Mouse (Mus musculus) cerebellum, adult 2 months (tissue): ENCODE results near the gene Lbhd1. TPM values are rescaled to one million over a fixed set of nuclear protein-coding genes. Genes with fewer than 3 reads are reported as not detected.
"Not testable (repeated sequence)": the region's sequence is repeated elsewhere in the genome, so short reads cannot be mapped to it uniquely, and the experiment has no call there.

Experiments used
- DNase-seq, 2 experiments: peaks; one replicate each; pipeline ENCODE4 v3.0.0; 2021
- H3K27ac ChIP-seq: fragments of 200-500 bp; 2 replicates; pipeline ENCODE4 v1.5.1; 2012; ENCODE audit warnings: low read length, control low read depth, inconsistent platforms; ENCODE audit not compliant: insufficient read depth
- H3K27me3 ChIP-seq: fragments of 200-500 bp; 2 replicates; pipeline ENCODE4 v1.6.1; 2012; ENCODE audit warnings: inconsistent platforms, mild to moderate bottlenecking, low read length, moderate library complexity; ENCODE audit not compliant: control insufficient read depth, insufficient read depth
- H3K4me1 ChIP-seq: fragments of 200-500 bp; 2 replicates; pipeline ENCODE4 v1.6.1; 2011; ENCODE audit warnings: low read length; ENCODE audit not compliant: control insufficient read depth, insufficient read depth
- H3K4me3 ChIP-seq: fragments of 200-500 bp; replicated peaks from 2 replicates; pipeline ENCODE3; 2011; ENCODE audit warnings: mild to moderate bottlenecking, low read depth, low read length, control low read depth; ENCODE audit not compliant: insufficient read depth
- CTCF ChIP-seq: fragments of 200-500 bp; IDR thresholded peaks from 2 replicates; pipeline ENCODE4 v1.5.1; 2011; ENCODE audit warnings: low read depth, mild to moderate bottlenecking, control low read depth, low read length, moderate library complexity, borderline replicate concordance; ENCODE audit not compliant: insufficient read depth
- POLR2A ChIP-seq: fragments of 200-500 bp; IDR thresholded peaks from 2 replicates; pipeline ENCODE4 v1.6.1; 2011; ENCODE audit warnings: low read length, control low read depth, borderline replicate concordance; ENCODE audit not compliant: insufficient read depth
- WGBS: fragments of 180-500 bp; shearing (Covaris S2); methylation state at CpG from one replicate; pipeline ENCODE4 v1.1.7; 2018; 5-methylcytosine and 5-hydroxymethylcytosine counted together
- polyA plus RNA-seq: library from polyadenylated mRNA; depleted of rRNA; stranded (reverse); fragments of >200 nt; gene quantifications from 2 replicates; pipeline ENCODE4 v1.2.3, GENCODE M21; 2012

The Lbhd1 gene
- polyA plus RNA-seq, 1 experiment, result 5.1 TPM

GRCm38 (mm10) chr19:8895397-8895960 is 11.9 kb downstream of the Lbhd1 start:
- peaks cover 4% of the 10 kb centered on the region; the same call in 1 of the 2 replicates for H3K4me1 ChIP-seq
- TF ChIP-seq CTCF (no peak), POLR2A (no peak)
- DNase-seq, result no peak
- WGBS, result 60% methylated on average over 9 of the region's 9 CpGs
- no peaks in the 10 kb centered on the region for H3K27me3 ChIP-seq
- no peak overlapping the region for H3K4me3 ChIP-seq
- no peak overlapping the region for H3K27ac ChIP-seq

DNA sequence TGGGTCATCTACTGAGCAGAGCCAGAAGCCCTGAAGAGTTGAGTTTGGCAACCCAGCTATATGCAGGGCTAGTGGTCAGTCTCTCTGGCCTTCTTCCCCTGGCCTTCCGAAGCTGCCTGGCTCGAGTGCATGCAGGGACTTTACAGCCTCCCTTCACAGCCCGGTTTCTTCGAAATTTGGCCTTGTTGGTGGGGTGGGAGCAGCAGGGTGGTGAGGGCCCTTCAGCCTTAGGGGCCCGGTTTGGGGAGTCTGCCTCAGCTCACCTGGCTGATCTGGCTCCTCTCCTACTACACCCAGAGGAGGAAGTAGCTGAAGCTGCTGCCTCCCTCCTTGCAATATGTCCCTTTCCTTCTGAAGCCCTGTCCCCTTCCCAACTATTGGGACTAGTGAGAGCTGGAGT is 12.7 kb downstream of the Lbhd1 start:
- not testable (repeated sequence) for H3K4me3 ChIP-seq, H3K4me1 ChIP-seq, H3K27me3 ChIP-seq, H3K27ac ChIP-seq, DNase-seq
- 74% methylated on average over 5 of the region's 5 CpGs for WGBS

- H3K27me3 ChIP-seq, H3K4me1 ChIP-seq, H3K27ac ChIP-seq: not testable (repeated sequence)
- WGBS, result 8% methylated on average over 21 of the region's 21 CpGs
- peak overlapping the region; percentile 97 for H3K4me3 ChIP-seq
- peak; percentile 45 to 55 for DNase-seq
Measured at GRCm38 (mm10) chr19:8897211-8897864, 13.8 kb downstream of the Lbhd1 start.

DNA sequence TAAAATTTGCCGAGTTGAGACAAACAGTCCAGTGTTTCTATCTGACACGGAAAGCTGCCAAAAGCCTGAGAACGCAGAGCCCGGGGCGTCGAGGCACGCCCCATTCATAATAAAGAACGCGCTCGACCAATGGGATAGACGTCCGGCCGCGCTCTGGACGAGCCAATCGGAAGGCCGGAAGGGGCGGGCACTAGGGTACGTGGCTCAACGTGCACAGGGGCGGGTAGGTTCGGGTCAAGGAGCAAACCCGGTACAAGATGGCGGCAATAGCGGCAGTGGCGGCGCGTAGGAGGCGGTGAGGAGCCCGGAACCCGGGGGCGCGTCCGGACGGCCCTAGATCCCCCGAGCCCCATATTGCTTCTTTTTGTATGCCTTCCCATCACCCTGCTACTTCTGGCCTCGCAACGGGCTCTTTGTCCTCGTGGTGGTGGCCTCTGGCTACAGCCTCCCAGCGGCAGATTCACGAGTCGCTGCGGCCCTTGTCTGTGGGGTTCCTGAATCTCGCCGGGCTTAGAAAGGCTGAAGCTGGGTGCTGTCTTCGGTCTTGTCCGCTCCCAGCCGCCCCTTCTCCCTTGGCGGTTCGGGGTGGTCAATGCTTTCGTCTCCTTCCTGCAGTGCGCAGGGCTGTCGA is 14.4 kb downstream of the Lbhd1 start, which contains the start of gene Ganab:
Gene Ganab, plus strand, starts transcription at position 207 of the 631 bp plus-strand sequence.
- under 1% methylated on average over 53 of the region's 53 CpGs for WGBS

DNA sequence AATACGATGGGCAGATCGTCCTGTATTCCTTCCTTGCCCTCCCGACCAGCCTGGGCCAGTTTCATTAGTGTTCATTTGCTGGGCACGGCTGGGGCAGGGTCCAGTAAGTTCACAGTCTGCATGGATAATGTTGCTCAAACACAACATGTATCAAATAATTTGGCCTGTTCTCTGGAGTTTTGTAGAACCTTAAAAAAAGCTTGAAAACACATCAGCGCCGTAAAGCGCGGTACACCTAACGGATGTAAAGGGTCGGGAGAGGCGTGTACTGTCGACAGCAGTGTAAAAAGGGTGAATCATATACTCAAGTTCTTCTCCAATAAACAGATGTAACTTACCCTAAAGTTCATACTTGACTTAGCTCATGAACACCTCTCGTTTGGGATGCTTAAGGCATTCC is 15.0 kb downstream of the Lbhd1 start:
- H3K4me3 ChIP-seq, result peak overlapping the region; percentile 97
- H3K4me1 ChIP-seq, result peaks cover 4% of the 10 kb centered on the region; the same call in 1 of the 2 replicates
- TF ChIP-seq CTCF (no peak), POLR2A (no peak)
- no peak for DNase-seq
- WGBS, result 7% methylated on average over 13 of the region's 13 CpGs
- H3K27me3 ChIP-seq, result no peaks in the 10 kb centered on the region
- H3K27ac ChIP-seq, result peak overlapping the region; percentile 93

More for the DNA sequence above, 14.4 kb downstream of the Lbhd1 start, which contains the start of gene Ganab:
- DNase-seq, result peak; percentile 94 to 97
- TF ChIP-seq POLR2A, result peak; percentile 79
- TF ChIP-seq CTCF, result peak; percentile 13; the same call in 1 of the 2 replicates
- Histone ChIP-seq H3K27me3 (no peaks in the 10 kb centered on the region), H3K4me3 (peak within 1 kb of the TSS; percentile 97), H3K27ac (peak within 1 kb of the TSS; percentile 93), H3K4me1 (peaks cover 4% of the 10 kb centered on the region; the same call in 1 of the 2 replicates)

DNA sequence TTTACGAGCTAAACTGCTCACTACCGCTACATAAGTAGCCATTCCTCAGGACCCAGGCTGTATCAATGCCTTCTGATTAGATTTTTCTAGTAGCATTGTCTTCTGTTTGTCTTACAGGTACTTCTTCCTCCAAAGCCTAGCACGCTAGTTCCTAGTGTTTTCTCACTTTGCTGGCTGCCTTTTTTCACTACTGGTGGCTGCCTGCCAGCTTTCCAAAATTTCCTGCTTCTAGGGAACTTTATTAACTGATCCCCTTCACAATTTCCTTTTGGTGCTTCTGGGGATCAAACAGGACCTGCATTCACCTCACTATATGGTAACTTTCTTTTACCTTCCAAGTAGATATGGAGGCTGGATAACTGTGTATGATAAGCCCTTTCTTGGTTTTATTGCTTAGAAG is 15.5 kb downstream of the Lbhd1 start:
- Histone ChIP-seq H3K27ac (no peak overlapping the region), H3K4me3 (no peak overlapping the region), H3K4me1 (peaks cover 4% of the 10 kb centered on the region; the same call in 1 of the 2 replicates), H3K27me3 (no peaks in the 10 kb centered on the region)
- TF ChIP-seq CTCF (no peak), POLR2A (no peak)
- DNase-seq, result no peak
- 41% methylated on average over 3 of the region's 3 CpGs for WGBS

DNA sequence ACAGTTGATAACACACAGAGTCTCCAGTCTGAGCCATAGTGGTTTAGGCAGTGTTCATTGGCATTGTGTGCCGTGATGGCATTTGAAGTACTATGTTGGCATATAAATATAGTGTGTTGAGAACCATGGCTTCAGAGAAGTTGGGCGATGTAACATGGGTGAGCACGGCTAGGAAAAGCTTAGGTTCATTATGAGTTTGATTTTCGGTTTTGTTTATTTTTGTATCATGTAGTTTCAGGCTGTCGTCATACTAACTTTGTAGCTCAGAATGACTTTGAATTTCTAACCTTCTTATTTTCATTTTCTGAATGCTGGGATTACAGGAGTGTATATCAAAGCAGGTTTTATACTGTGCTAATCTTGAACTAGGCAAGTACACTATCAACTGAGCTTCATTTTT is 19.9 kb downstream of the Lbhd1 start:
- H3K27me3 ChIP-seq, result no peaks in the 10 kb centered on the region
- H3K4me1 ChIP-seq, result no peaks in the 10 kb centered on the region
- H3K27ac ChIP-seq, result no peak overlapping the region
- 95% methylated on average over 5 of the region's 5 CpGs for WGBS
- no peak for TF ChIP-seq CTCF
- DNase-seq, result no peak
- H3K4me3 ChIP-seq, result no peak overlapping the region

- H3K4me1 ChIP-seq, result no peaks in the 10 kb centered on the region
- DNase-seq, result no peak
- WGBS, result 92% methylated on average over 6 of the region's 6 CpGs
- H3K4me3 ChIP-seq, result no peak overlapping the region
- no peaks in the 10 kb centered on the region for H3K27me3 ChIP-seq
- no peak overlapping the region for H3K27ac ChIP-seq
- no peak for TF ChIP-seq POLR2A
Measured at GRCm38 (mm10) chr19:8908531-8908930, 25.0 kb downstream of the Lbhd1 start.
